ENCODE assay signal across 19 mouse cellular contexts in genomic region chr1:122905331-122905730, GRCm38 (mm10).
DNase-seq lines count a peak whose midpoint lies in the region; ATAC-seq and TF ChIP-seq lines count a peak whose summit lies in the region.
"Had no signal": no experiment of that assay in that cellular context is flagged by ENCODE, and none has a peak within 500 bp of the region (broad histone marks: within the 10 kb centered on the region; RNA-seq: fewer than 3 reads in every experiment).

No protein-coding gene starts in this region.

- H3K4me2 ChIP-seq in hindbrain, embryonic 12.5 days (replicated peaks), result no peak overlapping the region
- H3K4me2 ChIP-seq in midbrain, embryonic 13.5 days (replicated peaks), result no peak overlapping the region
- H3K4me2 ChIP-seq: embryonic facial prominence, embryonic 15.5 days; heart, embryonic 13.5 days; intestine, embryonic 15.5 days; neural tube, embryonic 12.5 days had no signal

- no peaks in the 10 kb centered on the region for H3K27me3 ChIP-seq in hindbrain, embryonic 12.5 days
- no peaks in the 10 kb centered on the region for H3K27me3 ChIP-seq in midbrain, embryonic 13.5 days
- H3K27me3 ChIP-seq in cerebellum, adult 2 months (ENCODE audit: control insufficient read depth, insufficient read depth, low read length), result no peaks in the 10 kb centered on the region
- H3K27me3 ChIP-seq: embryonic facial prominence, embryonic 15.5 days; heart, embryonic 13.5 days; intestine, embryonic 15.5 days; neural tube, embryonic 12.5 days had no signal

- WGBS in hindbrain, embryonic 12.5 days, result 65% methylated on average over 5 of the region's 5 CpGs
- 64% methylated on average over 5 of the region's 5 CpGs for WGBS in midbrain, embryonic 13.5 days
- 32% methylated on average over 5 of the region's 5 CpGs for WGBS in cerebellum, adult 2 months

- no peaks in the 10 kb centered on the region for H3K36me3 ChIP-seq in hindbrain, embryonic 12.5 days
- H3K36me3 ChIP-seq in midbrain, embryonic 13.5 days, result no peaks in the 10 kb centered on the region
- H3K36me3 ChIP-seq: embryonic facial prominence, embryonic 15.5 days; forebrain, embryonic 10.5 days; heart, embryonic 13.5 days; intestine, embryonic 15.5 days; neural tube, embryonic 12.5 days had no signal

- no peak overlapping the region for H3K4me3 ChIP-seq in hindbrain, embryonic 12.5 days
- no peak overlapping the region for H3K4me3 ChIP-seq in midbrain, embryonic 13.5 days (replicated peaks)
- H3K4me3 ChIP-seq in cerebellum, adult 2 months (replicated peaks; ENCODE audit: insufficient read depth, low read depth, low read length), result no peak overlapping the region
- H3K4me3 ChIP-seq: embryonic facial prominence, embryonic 15.5 days; forebrain, embryonic 10.5 days; heart, embryonic 13.5 days; intestine, embryonic 15.5 days; neural tube, embryonic 12.5 days had no signal

- TF ChIP-seq CTCF in cerebellum, adult 2 months (IDR thresholded peaks at IDR 0.05; ENCODE audit: borderline replicate concordance, insufficient read depth, low read depth, low read length), result no peak

- H3K4me1 ChIP-seq in hindbrain, embryonic 12.5 days, result no peaks in the 10 kb centered on the region
- no peaks in the 10 kb centered on the region for H3K4me1 ChIP-seq in midbrain, embryonic 13.5 days (replicated peaks)
- H3K4me1 ChIP-seq in cerebellum, adult 2 months (ENCODE audit: control insufficient read depth, insufficient read depth, low read length), result no peaks in the 10 kb centered on the region
- H3K4me1 ChIP-seq: embryonic facial prominence, embryonic 15.5 days; forebrain, embryonic 10.5 days; heart, embryonic 13.5 days; intestine, embryonic 15.5 days; neural tube, embryonic 12.5 days had no signal

- intact Hi-C loops in left cerebral cortex, postnatal 25 days (cut with DNase I), result no loop called here

- TF ChIP-seq POLR2A in cerebellum, adult 2 months (IDR thresholded peaks at IDR 0.05; ENCODE audit: borderline replicate concordance, insufficient read depth, low read length), result no peak

- H3K27ac ChIP-seq in hindbrain, embryonic 12.5 days, result no peak overlapping the region
- H3K27ac ChIP-seq in midbrain, embryonic 13.5 days, result no peak overlapping the region
- no peak overlapping the region for H3K27ac ChIP-seq in cerebellum, adult 2 months (ENCODE audit: insufficient read depth, low read length)
- H3K27ac ChIP-seq: embryonic facial prominence, embryonic 15.5 days; forebrain, embryonic 10.5 days; heart, embryonic 13.5 days; intestine, embryonic 15.5 days; liver, embryonic 14.5 days; neural tube, embryonic 12.5 days had no signal

- H3K9me3 ChIP-seq in hindbrain, embryonic 12.5 days (replicated peaks), result no peaks in the 10 kb centered on the region
- H3K9me3 ChIP-seq in midbrain, embryonic 13.5 days, result no peaks in the 10 kb centered on the region
- H3K9me3 ChIP-seq: embryonic facial prominence, embryonic 15.5 days; forebrain, embryonic 10.5 days; heart, embryonic 13.5 days; intestine, embryonic 15.5 days; neural tube, embryonic 12.5 days had no signal

- DNase-seq in layer of hippocampus, adult 9-11 months, result peak; percentile 2
- no peak for DNase-seq in layer of hippocampus, postnatal 36 days
- no peak for DNase-seq in cerebellum, adult 2 months
- DNase-seq in left cerebral cortex, postnatal 25 days (ENCODE audit: low spot score in 2 of 2), result no peak
- DNase-seq in thymus, postnatal 10 days (ENCODE audit: low spot score in 2 of 2), result no peak
- DNase-seq: B cell, adult 2 months; cerebellum, adult 9-10 months; gastrocnemius, postnatal 10 days; heart, adult 18-20 months; spleen, adult 18-20 months; thymus, postnatal 36 days had no signal

- ATAC-seq in hindbrain, embryonic 12.5 days (ENCODE audit: low FRiP score), result peak; percentile 48; the same call in 1 of the 2 replicates
- peak; percentile 68 for ATAC-seq in midbrain, embryonic 13.5 days
- ATAC-seq: intestine, embryonic 15.5 days had no signal

- H3K9ac ChIP-seq in hindbrain, embryonic 12.5 days, result no peak overlapping the region
- H3K9ac ChIP-seq in midbrain, embryonic 13.5 days (replicated peaks), result no peak overlapping the region
- H3K9ac ChIP-seq: embryonic facial prominence, embryonic 15.5 days; heart, embryonic 13.5 days; intestine, embryonic 15.5 days; liver, embryonic 14.5 days; neural tube, embryonic 12.5 days had no signal
